ENCODE assay signal across 24 mouse cellular contexts in the genomic region with DNA sequence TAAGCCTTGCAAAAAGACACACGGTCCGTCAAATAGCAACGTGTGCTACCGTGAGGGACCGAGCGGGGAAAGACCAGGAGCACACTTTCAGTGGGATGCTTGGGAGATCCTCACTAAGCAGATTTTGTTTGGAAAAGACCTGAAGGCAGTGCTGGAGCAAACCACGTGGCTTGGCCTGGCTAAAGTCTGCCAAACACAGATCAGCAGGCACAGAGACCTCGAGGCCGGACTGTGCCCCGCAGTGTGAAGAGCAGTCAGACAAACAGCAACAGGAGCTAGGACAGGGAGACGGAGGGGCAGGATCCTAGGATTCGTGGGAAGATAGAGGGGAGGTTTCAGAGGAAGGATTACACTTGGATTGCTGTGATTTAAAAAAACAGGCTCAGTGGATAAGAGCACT. TPM values are rescaled to one million over a fixed set of nuclear protein-coding genes. Genes with fewer than 3 reads are reported as not detected.
A peak's percentile ranks its signal among the peaks of the same experiment; 100 is the strongest.
DNase-seq lines count a peak whose midpoint lies in the region; ATAC-seq and TF ChIP-seq lines count a peak whose summit lies in the region.
"Had no signal": no experiment of that assay in that cellular context is flagged by ENCODE, and none has a peak within 500 bp of the region (broad histone marks: within the 10 kb centered on the region; RNA-seq: fewer than 3 reads in every experiment).

No protein-coding gene starts in this region.

- peaks cover 3% of the 10 kb centered on the region; the same call in 1 of the 2 replicates for H3K27me3 ChIP-seq in kidney, embryonic 14.5 days (ENCODE audit: control insufficient read depth, insufficient read depth, low read length)
- peaks cover 7% of the 10 kb centered on the region; the same call in 1 of the 2 replicates for H3K27me3 ChIP-seq in liver, postnatal 0 days (ENCODE audit: insufficient read depth, low read length)

- ATAC-seq in kidney, embryonic 14.5 days (ENCODE audit: low FRiP score, low TSS enrichment), result no peak
- peak; percentile 67 for ATAC-seq in liver, postnatal 0 days
- ATAC-seq: activated CD4-positive, CD25-positive, alpha-beta regulatory T cell, adult 4 months; forebrain, embryonic 13.5 days; forebrain, postnatal 0 days had no signal

- H3K4me3 ChIP-seq in kidney, embryonic 14.5 days (ENCODE audit: low read length), result no peak overlapping the region
- H3K4me3 ChIP-seq in liver, postnatal 0 days (ENCODE audit: low read depth, low read length), result no peak overlapping the region
- H3K4me3 ChIP-seq: embryonic facial prominence, embryonic 10.5 days; forebrain, embryonic 13.5 days; gastrocnemius, adult 2 months; heart, embryonic 10.5 days; hindbrain, embryonic 12.5 days had no signal

- no peak overlapping the region for H3K4me2 ChIP-seq in kidney, embryonic 14.5 days (replicated peaks; ENCODE audit: low read depth, low read length)
- no peak overlapping the region for H3K4me2 ChIP-seq in liver, postnatal 0 days (ENCODE audit: low read depth, low read length)
- H3K4me2 ChIP-seq: forebrain, embryonic 13.5 days; hindbrain, embryonic 12.5 days had no signal

- no peaks in the 10 kb centered on the region for H3K36me3 ChIP-seq in kidney, embryonic 14.5 days (ENCODE audit: control insufficient read depth, insufficient read depth, low read length)
- no peaks in the 10 kb centered on the region for H3K36me3 ChIP-seq in liver, postnatal 0 days (replicated peaks; ENCODE audit: insufficient read depth, low read length)
- H3K36me3 ChIP-seq: embryonic facial prominence, embryonic 10.5 days; heart, embryonic 10.5 days; hindbrain, embryonic 12.5 days had no signal

- WGBS in kidney, embryonic 14.5 days, result 77% methylated on average over 12 of the region's 12 CpGs
- WGBS in liver, postnatal 0 days (ENCODE audit: insufficient replicate concordance), result 69% methylated on average over 12 of the region's 12 CpGs

- TF ChIP-seq EP300 in liver, postnatal 0 days (IDR thresholded peaks at IDR 0.05; ENCODE audit: low read depth), result no peak

- H3K27ac ChIP-seq in kidney, embryonic 14.5 days (ENCODE audit: low read depth, low read length), result no peak overlapping the region
- no peak overlapping the region for H3K27ac ChIP-seq in liver, postnatal 0 days (ENCODE audit: low read depth)
- H3K27ac ChIP-seq: embryonic facial prominence, embryonic 10.5 days; forebrain, embryonic 13.5 days; gastrocnemius, adult 2 months; heart, embryonic 10.5 days; hindbrain, embryonic 12.5 days had no signal

- H3K4me1 ChIP-seq in kidney, embryonic 14.5 days (ENCODE audit: control insufficient read depth, insufficient read depth, low read length), result no peaks in the 10 kb centered on the region
- H3K4me1 ChIP-seq in liver, postnatal 0 days (ENCODE audit: insufficient read depth), result no peaks in the 10 kb centered on the region

- TF ChIP-seq CTCF in liver, postnatal 0 days (IDR thresholded peaks at IDR 0.05; ENCODE audit: low read depth), result no peak

- peak; percentile 72 for DNase-seq in kidney, adult 18-20 months
- DNase-seq in liver, postnatal 0 days, result no peak
- no peak for DNase-seq in liver
- DNase-seq in kidney, postnatal 25 days, result peak; percentile 78 to 92
- no peak for DNase-seq in T-cell, adult 2 months (ENCODE audit: low spot score)
- no peak for DNase-seq in thymus, postnatal 14 days
- DNase-seq: adrenal gland, adult 2 months; adrenal gland, postnatal 25 days; cerebellum, adult 18-20 months; cerebellum, adult 9-11 months; cerebellum, postnatal 36 days; forebrain, postnatal 0 days; gastrocnemius, adult 2 months; gastrocnemius, postnatal 36 days; heart, adult 18-20 months; heart, postnatal 10 days; heart, postnatal 4 days had no signal

- H3K9ac ChIP-seq in kidney, embryonic 14.5 days (ENCODE audit: low read depth, low read length), result no peak overlapping the region
- no peak overlapping the region for H3K9ac ChIP-seq in liver, postnatal 0 days (replicated peaks)
- H3K9ac ChIP-seq: forebrain, embryonic 13.5 days; forebrain, postnatal 0 days; hindbrain, embryonic 12.5 days had no signal

- no peaks in the 10 kb centered on the region for H3K9me3 ChIP-seq in kidney, embryonic 14.5 days (ENCODE audit: control insufficient read depth, low read length)
- no peaks in the 10 kb centered on the region for H3K9me3 ChIP-seq in liver, postnatal 0 days (ENCODE audit: low read length)
- H3K9me3 ChIP-seq: embryonic facial prominence, embryonic 10.5 days; forebrain, embryonic 13.5 days; heart, embryonic 10.5 days; hindbrain, embryonic 12.5 days had no signal

RNA-seq across cellular contexts. Expression of a gene that starts 4.9 kb away (rescaled TPM):
- 69.5 and 78.1 TPM in 2 replicates for polyA plus RNA-seq in kidney, embryonic 14.5 days (2014; fragmentation: Nextera tagmentation; extraction: Ambion mirVana)
- polyA plus RNA-seq in liver, postnatal 0 days (2015; fragmentation: Nextera tagmentation; extraction: Ambion mirVana), result 14.9 and 15.0 TPM in 2 replicates

RNA-seq across cellular contexts. Expression of a gene that starts 5.0 kb away (rescaled TPM):
- 0.39 and 0.89 TPM in 2 replicates for polyA plus RNA-seq in kidney, embryonic 14.5 days (2014; fragmentation: Nextera tagmentation; extraction: Ambion mirVana)
- 0.05 and 0.07 TPM in 2 replicates for polyA plus RNA-seq in liver, postnatal 0 days (2015; fragmentation: Nextera tagmentation; extraction: Ambion mirVana)

RNA-seq across cellular contexts. Expression of a gene that starts 5.6 kb away (rescaled TPM):
- 90.5 and 98.2 TPM in 2 replicates for polyA plus RNA-seq in kidney, embryonic 14.5 days (2014; fragmentation: Nextera tagmentation; extraction: Ambion mirVana)
- polyA plus RNA-seq in liver, postnatal 0 days (2015; fragmentation: Nextera tagmentation; extraction: Ambion mirVana), result 37.7 and 38.4 TPM in 2 replicates

RNA-seq across cellular contexts. Expression of a gene that starts 11.8 kb away (rescaled TPM):
- polyA plus RNA-seq in kidney, embryonic 14.5 days (2014; fragmentation: Nextera tagmentation; extraction: Ambion mirVana), result 0.36 and 0.41 TPM in 2 replicates
- polyA plus RNA-seq in liver, postnatal 0 days (2015; fragmentation: Nextera tagmentation; extraction: Ambion mirVana), result not detected in 2 replicates
- polyA plus RNA-seq: activated CD4-positive, CD25-positive, alpha-beta regulatory T cell, adult 4 months; heart, embryonic 14.5 days; hindbrain, embryonic 12.5 days had no signal

RNA-seq across cellular contexts. Expression of a gene that starts 23.7 kb away (rescaled TPM):
- 1.5 and 2.6 TPM in 2 replicates for polyA plus RNA-seq in kidney, embryonic 14.5 days (2014; fragmentation: Nextera tagmentation; extraction: Ambion mirVana)
- 0.04 and 0.06 TPM in 2 replicates for polyA plus RNA-seq in liver, postnatal 0 days (2015; fragmentation: Nextera tagmentation; extraction: Ambion mirVana)

Comparison
In these comparisons a context has a peak if more than half of its experiments do, and no peak if none do; other contexts are left out.
1. DNase-seq: peak in kidney, adult 18-20 months (single experiment) and kidney, postnatal 25 days (2 of 2); none in liver, postnatal 0 days (single experiment), liver (single experiment), T-cell, adult 2 months (single experiment) and thymus, postnatal 14 days (single experiment).